Mouse (Mus musculus) c-Kit-positive CD71-positive TER-119-negative erythroid progenitor cells, embryonic 14.5 days (primary cell): ENCODE measurements around the gene Lysmd1.
"Not testable (repeated sequence)": the region's sequence is repeated elsewhere in the genome, so short reads cannot be mapped to it uniquely, and the experiment has no call there.

ENCODE experiments used
- DNase-seq: peaks from one replicate; pipeline ENCODE4 v3.0.0-alpha.2; 2013; ENCODE audit warnings: low read depth

Lysmd1 gene

GRCm38 (mm10) chr3:95133680-95134101 lies at the start of gene Lysmd1, which contains the start of gene Scnm1:
Gene Lysmd1, plus strand, starts transcription at chr3:95134088.
Gene Scnm1, minus strand, starts transcription at chr3:95134011.
- DNase-seq, result peak; percentile 93

GRCm38 (mm10) chr3:95088071-95088470 lies 45.8 kb upstream of the Lysmd1 start:
- DNase-seq, result no peak

GRCm38 (mm10) chr3:95100854-95101253 lies 33.0 kb upstream of the Lysmd1 start:
- no peak for DNase-seq

GRCm38 (mm10) chr3:95105121-95105520 lies 28.8 kb upstream of the Lysmd1 start:
- no peak for DNase-seq

- DNase-seq, result no peak
Observed at GRCm38 (mm10) chr3:95105586-95106337, 28.1 kb upstream of the Lysmd1 start.

GRCm38 (mm10) chr3:95106338-95107117 lies 27.4 kb upstream of the Lysmd1 start, which contains the start of gene Pip5k1a:
Gene Pip5k1a, minus strand, starts transcription at chr3:95106930.
- DNase-seq, result peak; percentile 99

GRCm38 (mm10) chr3:95107308-95107707 lies 26.6 kb upstream of the Lysmd1 start:
- not testable (repeated sequence) for DNase-seq

GRCm38 (mm10) chr3:95107898-95108297 lies 26.0 kb upstream of the Lysmd1 start:
- peak; percentile 42 for DNase-seq

GRCm38 (mm10) chr3:95110911-95111726 lies 22.8 kb upstream of the Lysmd1 start, which contains the start of gene Vps72:
Gene Vps72, plus strand, starts transcription at chr3:95111022.
- peak; percentile 77 for DNase-seq

GRCm38 (mm10) chr3:95112760-95113159 lies 21.1 kb upstream of the Lysmd1 start:
- DNase-seq, result no peak

GRCm38 (mm10) chr3:95117751-95118150 lies 16.1 kb upstream of the Lysmd1 start:
- DNase-seq, result no peak

GRCm38 (mm10) chr3:95121580-95121979 lies 12.3 kb upstream of the Lysmd1 start:
- no peak for DNase-seq

- no peak for DNase-seq
Observed at GRCm38 (mm10) chr3:95124246-95124645, 9.6 kb upstream of the Lysmd1 start, which contains the start of gene Tmod4. Gene Tmod4, plus strand, starts transcription at chr3:95124476.

- DNase-seq, result no peak
Observed at GRCm38 (mm10) chr3:95124972-95125371, 8.9 kb upstream of the Lysmd1 start.

- DNase-seq, result no peak
Observed at GRCm38 (mm10) chr3:95129226-95129651, 4.6 kb upstream of the Lysmd1 start.

GRCm38 (mm10) chr3:95130081-95130480 lies 3.8 kb upstream of the Lysmd1 start:
- DNase-seq, result no peak

GRCm38 (mm10) chr3:95132389-95132788 lies 1.5 kb upstream of the Lysmd1 start:
- not testable (repeated sequence) for DNase-seq

GRCm38 (mm10) chr3:95133176-95133575 lies 712 bp upstream of the Lysmd1 start:
- no peak for DNase-seq

- not testable (repeated sequence) for DNase-seq
Observed at GRCm38 (mm10) chr3:95134133-95134532, 245 bp downstream of the Lysmd1 start.

GRCm38 (mm10) chr3:95135023-95135422 lies 1.1 kb downstream of the Lysmd1 start:
- no peak for DNase-seq

GRCm38 (mm10) chr3:95135433-95136052 lies 1.7 kb downstream of the Lysmd1 start:
- DNase-seq, result no peak
